Mouse (Mus musculus) MEL (cell line): ENCODE measurements around the gene Gm19345. TPM values are rescaled to one million over a fixed set of nuclear protein-coding genes. Genes with fewer than 3 reads are reported as not detected.

Experiments used
- DNase-seq: peaks from one replicate; pipeline ENCODE4 v3.0.0; 2011; ENCODE audit warnings: low read depth, low spot score
- H3K27ac ChIP-seq: 2 replicates; pipeline ENCODE4 v1.5.1; 2012; ENCODE audit warnings: low read depth, mild to moderate bottlenecking, control low read depth, low read length, moderate library complexity; ENCODE audit not compliant: control insufficient read depth
- H3K27me3 ChIP-seq, 2 experiments: fragments of 150-350 bp in 1 of 2; sonication (generic) in 1 of 2; 2 replicates each; pipeline ENCODE4 v1.6.1; 2012; ENCODE audit warnings: low read length in 2 of 2, mild to moderate bottlenecking in 2 of 2, improper control_type of control experiment in 1 of 2, moderate library complexity in 1 of 2; ENCODE audit not compliant: insufficient read depth in 2 of 2, control insufficient read depth in 1 of 2
- H3K36me3 ChIP-seq, 2 experiments: 2 replicates each; pipeline ENCODE4 v1.6.1; 2012 to 2014; ENCODE audit warnings: low read length in 2 of 2, improper control_type of control experiment in 1 of 2, inconsistent platforms in 1 of 2, mild to moderate bottlenecking in 1 of 2; ENCODE audit not compliant: insufficient read depth in 2 of 2, control insufficient read depth in 1 of 2
- H3K4me1 ChIP-seq, 2 experiments: fragments of 150-350 bp in 1 of 2; sonication (generic) in 1 of 2; 2 replicates each; pipeline ENCODE4 v1.6.1; 2012; ENCODE audit warnings: low read length in 2 of 2, improper control_type of control experiment in 1 of 2, mild to moderate bottlenecking in 1 of 2; ENCODE audit not compliant: insufficient read depth in 2 of 2, control insufficient read depth in 1 of 2
- H3K4me3 ChIP-seq, 2 experiments: fragments of 150-350 bp in 1 of 2; sonication (generic) in 1 of 2; 2 replicates each; pipeline ENCODE4 v1.5.1; 2012; ENCODE audit warnings: low read depth in 2 of 2, low read length in 2 of 2, mild to moderate bottlenecking in 2 of 2, moderate library complexity in 2 of 2, control low read depth in 1 of 2, improper control_type of control experiment in 1 of 2; ENCODE audit not compliant: control insufficient read depth in 1 of 2, insufficient read depth in 1 of 2
- H3K79me2 ChIP-seq: 2 replicates; pipeline ENCODE4 v1.6.1; 2012; ENCODE audit warnings: mild to moderate bottlenecking, low read length, moderate library complexity; ENCODE audit not compliant: control insufficient read depth, poor library complexity, insufficient read depth
- H3K9ac ChIP-seq: 2 replicates; pipeline ENCODE4 v1.6.1; 2012; ENCODE audit warnings: low read depth, mild to moderate bottlenecking, control low read depth, low read length, moderate library complexity; ENCODE audit not compliant: control insufficient read depth, poor library complexity, severe bottlenecking
- H3K9me3 ChIP-seq: fragments of 150-350 bp; sonication (generic); replicated peaks from 2 replicates; pipeline ENCODE4 v1.6.1; 2012; ENCODE audit warnings: mild to moderate bottlenecking, low read length, improper control_type of control experiment, moderate library complexity; ENCODE audit not compliant: insufficient read depth
- CHD1 ChIP-seq: IDR thresholded peaks from 2 replicates; pipeline ENCODE4 v1.6.1; 2012; ENCODE audit warnings: low read depth, mild to moderate bottlenecking, inconsistent platforms, low read length, improper control_type of control experiment
- CHD2 ChIP-seq: IDR thresholded peaks from 2 replicates; pipeline ENCODE4 v1.6.1; 2011; ENCODE audit warnings: low read length, improper control_type of control experiment
- CTCF ChIP-seq, 3 experiments: IDR thresholded peaks in 2 of 3; conservative IDR thresholded peaks in 1 of 3; 2 replicates each; pipeline ENCODE4 v1.5.1; 2011 to 2012; ENCODE audit warnings: low read length in 3 of 3, low read depth in 2 of 3, mild to moderate bottlenecking in 2 of 3, improper control_type of control experiment in 1 of 3, inconsistent platforms in 1 of 3, mixed read lengths in 1 of 3, moderate library complexity in 1 of 3; ENCODE audit not compliant: control insufficient read depth in 1 of 3, insufficient read depth in 1 of 3, poor library complexity in 1 of 3, severe bottlenecking in 1 of 3
- E2F4 ChIP-seq: IDR thresholded peaks from 2 replicates; pipeline ENCODE4 v1.6.1; 2011; ENCODE audit warnings: low read depth, low read length, improper control_type of control experiment, borderline replicate concordance
- GATA1 ChIP-seq: IDR thresholded peaks from 2 replicates; pipeline ENCODE4 v1.6.1; 2011; ENCODE audit warnings: low read depth, low read length, improper control_type of control experiment
- HCFC1 ChIP-seq: IDR thresholded peaks from 2 replicates; pipeline ENCODE4 v1.6.1; 2012; ENCODE audit warnings: low read depth, mild to moderate bottlenecking, inconsistent platforms, low read length, improper control_type of control experiment, moderate library complexity
- JUND ChIP-seq: IDR thresholded peaks from 2 replicates; pipeline ENCODE4 v1.6.1; 2011; ENCODE audit warnings: low read depth, mild to moderate bottlenecking, improper control_type of control experiment, low read length
- MAX ChIP-seq: IDR thresholded peaks from 2 replicates; pipeline ENCODE4 v1.6.1; 2011; ENCODE audit warnings: low read length, improper control_type of control experiment
- MEF2A ChIP-seq: IDR thresholded peaks from 2 replicates; pipeline ENCODE4 v1.6.1; 2014; ENCODE audit warnings: low read depth, mild to moderate bottlenecking, inconsistent platforms, low read length, improper control_type of control experiment; ENCODE audit not compliant: poor library complexity, insufficient replicate concordance, severe bottlenecking; ENCODE audit errors: extremely low read depth
- MXI1 ChIP-seq: IDR thresholded peaks from 2 replicates; pipeline ENCODE4 v1.6.1; 2011; ENCODE audit warnings: mild to moderate bottlenecking, low read depth, low read length, improper control_type of control experiment
- MYC ChIP-seq: IDR thresholded peaks from 2 replicates; pipeline ENCODE4 v1.6.1; 2011; ENCODE audit warnings: low read depth, mild to moderate bottlenecking, low read length, improper control_type of control experiment, moderate library complexity
- POLR2A ChIP-seq, 2 experiments: IDR thresholded peaks; 2 replicates each; pipeline ENCODE4 v1.6.1; 2011 to 2012; ENCODE audit warnings: low read length in 2 of 2, mild to moderate bottlenecking in 2 of 2, control low read depth in 1 of 2, improper control_type of control experiment in 1 of 2, low read depth in 1 of 2, moderate library complexity in 1 of 2; ENCODE audit not compliant: control insufficient read depth in 1 of 2, insufficient read depth in 1 of 2, poor library complexity in 1 of 2
- POLR2AphosphoS2 ChIP-seq: IDR thresholded peaks from 2 replicates; pipeline ENCODE4 v1.6.1; 2011; ENCODE audit warnings: low read length, improper control_type of control experiment
- POLR2AphosphoS5 ChIP-seq: IDR thresholded peaks from 2 replicates; pipeline ENCODE4 v1.6.1; 2012; ENCODE audit warnings: low read depth, borderline replicate concordance, mild to moderate bottlenecking, inconsistent platforms, low read length, moderate library complexity, mixed read lengths
- RCOR1 ChIP-seq: IDR thresholded peaks from 2 replicates; pipeline ENCODE4 v1.6.1; 2012; ENCODE audit warnings: low read depth, mild to moderate bottlenecking, inconsistent platforms, low read length, improper control_type of control experiment
- SMC3 ChIP-seq: IDR thresholded peaks from 2 replicates; pipeline ENCODE4 v1.6.1; 2011; ENCODE audit warnings: low read depth, low read length, improper control_type of control experiment
- TCF12 ChIP-seq: IDR thresholded peaks from 2 replicates; pipeline ENCODE4 v1.6.1; 2014; ENCODE audit warnings: low read depth, mild to moderate bottlenecking, inconsistent platforms, low read length, improper control_type of control experiment, moderate library complexity
- USF1 ChIP-seq: IDR thresholded peaks from 2 replicates; pipeline ENCODE4 v1.6.1; 2014; ENCODE audit warnings: low read depth, mild to moderate bottlenecking, inconsistent platforms, low read length, improper control_type of control experiment, moderate library complexity
- USF2 ChIP-seq, 2 experiments: IDR thresholded peaks; 2 replicates each; pipeline ENCODE4 v1.6.1; 2011 to 2012; ENCODE audit warnings: improper control_type of control experiment in 2 of 2, low read length in 2 of 2, borderline replicate concordance in 1 of 2, inconsistent platforms in 1 of 2, low read depth in 1 of 2, mild to moderate bottlenecking in 1 of 2; ENCODE audit not compliant: insufficient read depth in 1 of 2
- ZKSCAN1 ChIP-seq: IDR thresholded peaks from 2 replicates; pipeline ENCODE4 v1.6.1; 2012; ENCODE audit warnings: low read depth, mild to moderate bottlenecking, inconsistent platforms, low read length, improper control_type of control experiment, moderate library complexity
- ZNF384 ChIP-seq: IDR thresholded peaks from 2 replicates; pipeline ENCODE4 v1.6.1; 2012; ENCODE audit warnings: low read depth, mild to moderate bottlenecking, inconsistent platforms, low read length, improper control_type of control experiment
- polyA plus RNA-seq, 2 experiments: library from polyadenylated mRNA; stranded (reverse) in 1 of 2; unstranded in 1 of 2; fragments of >175 nt in 1 of 2; fragments of >200 nt in 1 of 2; gene quantifications; 2 replicates each; pipeline versions ENCODE4 v1.2.1 to v1.2.4; 2012; ENCODE audit warnings: low replicate concordance in 2 of 2, low read depth in 1 of 2; ENCODE audit not compliant: insufficient read length in 2 of 2, insufficient read depth in 1 of 2, missing spikeins in 1 of 2
- total RNA-seq: library from RNA; depleted of rRNA; stranded (reverse); fragments of 300-350 nt; gene quantifications from 2 replicates; pipeline ENCODE4 v1.2.3, GENCODE M21; 2012

Gm19345 gene
- total and polyA plus RNA-seq, 3 experiments = not detected

GRCm38 (mm10) chr7:19876781-19877425, 25.1 kb downstream of the Gm19345 start (continued):
- TF ChIP-seq GATA1 (0 out of 2 replicates have a peak, but pooled peaks have one; percentile 19), ZKSCAN1 (no peak), MEF2A (peak; percentile 57; the same call in 1 of the 2 replicates), MAX (no peak), SMC3 (no peak), POLR2A (IDR thresholded peaks at IDR 0.05; ENCODE audit: control insufficient read depth in 1 of 2, insufficient read depth in 1 of 2, low read depth in 1 of 2, low read length in 2 of 2, poor library complexity in 1 of 2) (peak; percentile 98)

- Histone ChIP-seq H3K27ac (no peak overlapping the region), H3K4me1 (peaks cover 0 to 3% of the 10 kb centered on the region in 2 experiments; a peak in 2 of 4 replicates), H3K9ac (no peak overlapping the region), H3K9me3 (no peaks in the 10 kb centered on the region), H3K79me2 (no peaks in the 10 kb centered on the region), H3K27me3 (no peaks in the 10 kb centered on the region), H3K4me3 (no peak overlapping the region), H3K36me3 (peaks cover 0 to 7% of the 10 kb centered on the region in 2 experiments; a peak in 2 of 4 replicates)
- peak; percentile 19 for DNase-seq
- TF ChIP-seq CHD1 (no peak), SMC3 (peak; percentile 32), CTCF (IDR thresholded peaks at IDR 0.05 in 2 of 3, conservative IDR thresholded peaks at IDR 0.05 in 1 of 3; ENCODE audit: control insufficient read depth in 1 of 3, insufficient read depth in 1 of 3, low read depth in 2 of 3, low read length in 3 of 3, poor library complexity in 1 of 3, severe bottlenecking in 1 of 3) (peak; percentile 33 to 45 (median 40); a peak in 5 of 6 replicates)
These were observed 29.0 kb downstream of the Gm19345 start for GRCm38 (mm10) chr7:19880754-19881153.

- H3K27ac ChIP-seq = no peak within 1 kb of the TSS
- H3K9ac ChIP-seq = no peak within 1 kb of the TSS
- H3K4me3 ChIP-seq = no peak within 1 kb of the TSS
- H3K36me3 ChIP-seq = no peaks in the 10 kb centered on the region
- H3K9me3 ChIP-seq = no peaks in the 10 kb centered on the region
- TF ChIP-seq MAX (no peak), CTCF (IDR thresholded peaks at IDR 0.05 in 2 of 3, conservative IDR thresholded peaks at IDR 0.05 in 1 of 3; ENCODE audit: control insufficient read depth in 1 of 3, insufficient read depth in 1 of 3, low read depth in 2 of 3, low read length in 3 of 3, poor library complexity in 1 of 3, severe bottlenecking in 1 of 3) (no peak), TCF12 (no peak), MXI1 (no peak), POLR2AphosphoS2 (no peak), ZKSCAN1 (no peak), HCFC1 (no peak), MEF2A (no peak), ZNF384 (no peak), E2F4 (no peak), RCOR1 (no peak), USF1 (no peak), JUND (no peak), CHD2 (no peak), POLR2AphosphoS5 (no peak), USF2 (IDR thresholded peaks at IDR 0.05; ENCODE audit: borderline replicate concordance in 1 of 2, insufficient read depth in 1 of 2, low read depth in 1 of 2, low read length in 2 of 2) (no peak), MYC (no peak)
- no peaks in the 10 kb centered on the region for H3K79me2 ChIP-seq
- H3K4me1 ChIP-seq = no peaks in the 10 kb centered on the region
- DNase-seq = no peak
- no peaks in the 10 kb centered on the region for H3K27me3 ChIP-seq
These were observed 36.0 kb downstream of the Gm19345 start, which contains the start of gene Ceacam19 for GRCm38 (mm10) chr7:19887849-19888248. Gene Ceacam19, minus strand, starts transcription at chr7:19887965.
